Mouse (Mus musculus): ENCODE results near the gene Slc30a5. TPM values are rescaled to one million over a fixed set of nuclear protein-coding genes. Genes with fewer than 3 reads are reported as not detected.

Slc30a5 gene
- polyA plus RNA-seq, 1 experiment from 2014 or later = 18.9 TPM

DNA sequence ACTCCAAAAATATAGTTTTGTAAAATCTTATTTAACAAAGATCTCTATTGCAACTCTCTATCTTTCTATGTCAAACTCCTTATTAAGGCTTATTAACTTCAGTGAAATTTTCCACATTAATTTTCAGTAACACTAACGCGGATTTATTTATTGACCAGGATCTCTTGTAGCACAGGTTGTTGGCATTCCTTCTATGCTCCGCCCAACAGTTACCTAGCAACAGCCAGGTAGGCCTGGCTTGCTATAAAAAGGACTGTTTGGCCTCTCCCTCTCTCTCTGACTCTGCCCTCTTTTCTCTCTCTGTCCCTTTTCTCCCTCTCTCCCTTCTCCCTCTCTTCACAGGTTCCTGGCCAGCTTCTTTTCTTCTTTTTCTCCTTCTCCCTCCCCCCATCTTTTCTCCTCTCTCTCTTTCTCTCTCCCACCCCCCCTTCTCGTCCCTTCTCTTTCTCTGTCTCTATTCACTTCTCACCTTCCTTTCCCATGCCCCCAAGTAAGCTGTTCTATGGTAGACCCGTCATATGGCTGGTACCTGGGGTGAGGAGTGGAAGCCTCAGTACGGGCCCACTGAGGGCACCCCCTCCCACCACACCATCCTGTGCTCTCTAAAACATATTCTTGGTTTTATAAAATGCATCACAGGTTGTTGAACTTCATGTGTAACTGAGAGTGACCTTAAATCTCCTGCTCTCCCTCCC, 45.8 kb downstream of the Slc30a5 start:
- Histone ChIP-seq H3K9ac (replicated peaks) (no peak overlapping the region), H3K4me1 (ENCODE audit: insufficient read depth) (peaks cover 11% of the 10 kb centered on the region; the same call in 1 of the 2 replicates), H3K4me2 (ENCODE audit: low read depth, low read length) (no peak overlapping the region), H3K4me3 (ENCODE audit: low read depth, low read length) (no peak overlapping the region), H3K27ac (ENCODE audit: low read depth) (no peak overlapping the region), H3K36me3 (replicated peaks; ENCODE audit: insufficient read depth, low read length) (peaks cover 24% of the 10 kb centered on the region), H3K27me3 (ENCODE audit: insufficient read depth, low read length) (no peaks in the 10 kb centered on the region), H3K9me3 (ENCODE audit: low read length) (no peaks in the 10 kb centered on the region)
- no peak for DNase-seq
- no peak for TF ChIP-seq EP300 (IDR thresholded peaks at IDR 0.05; ENCODE audit: low read depth)
- no peak for TF ChIP-seq CTCF (IDR thresholded peaks at IDR 0.05; ENCODE audit: low read depth)
- 79% methylated on average over 6 of the region's 6 CpGs for WGBS (ENCODE audit: insufficient replicate concordance)
- no peak for ATAC-seq

DNA sequence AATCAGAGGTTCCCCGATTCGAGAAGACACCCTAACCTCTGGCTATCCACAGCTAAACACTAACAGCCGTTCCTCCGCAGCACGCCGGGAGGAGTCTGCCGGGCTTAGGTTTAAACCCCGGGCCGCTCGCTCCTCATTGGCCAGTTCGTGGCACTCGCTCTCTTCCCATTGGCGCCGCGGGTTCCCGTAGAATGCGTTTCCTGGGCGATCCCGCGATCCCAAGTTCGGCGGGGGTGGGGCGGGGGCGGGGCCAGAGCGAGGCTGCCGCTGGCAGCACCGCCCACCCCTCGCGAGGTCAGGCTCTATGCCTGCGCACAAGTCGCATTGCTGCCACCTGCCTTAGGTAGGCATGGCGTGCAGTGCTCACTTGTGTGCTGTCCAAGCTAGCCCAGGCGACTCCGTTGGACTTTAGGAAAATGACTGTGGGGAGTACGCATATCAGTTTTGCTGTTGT, 46.8 kb downstream of the Slc30a5 start, which contains the start of gene Ccnb1:
Gene Ccnb1, minus strand, starts transcription at position 157 of the 454 bp plus-strand sequence.
- Histone ChIP-seq H3K4me2 (ENCODE audit: low read depth, low read length) (peak within 1 kb of the TSS; percentile 92), H3K27ac (ENCODE audit: low read depth) (peak within 1 kb of the TSS; percentile 75), H3K9ac (replicated peaks) (peak within 1 kb of the TSS; percentile 88), H3K4me3 (ENCODE audit: low read depth, low read length) (peak within 1 kb of the TSS; percentile 98), H3K27me3 (ENCODE audit: insufficient read depth, low read length) (no peaks in the 10 kb centered on the region), H3K9me3 (ENCODE audit: low read length) (no peaks in the 10 kb centered on the region), H3K36me3 (replicated peaks; ENCODE audit: insufficient read depth, low read length) (peaks cover 33% of the 10 kb centered on the region), H3K4me1 (ENCODE audit: insufficient read depth) (peaks cover 11% of the 10 kb centered on the region; the same call in 1 of the 2 replicates)
- ATAC-seq (peak; percentile 99), DNase-seq (peak; percentile 99)
- TF ChIP-seq CTCF (IDR thresholded peaks at IDR 0.05; ENCODE audit: low read depth) (peak; percentile 76), EP300 (IDR thresholded peaks at IDR 0.05; ENCODE audit: low read depth) (peak; percentile 23; the same call in 1 of the 2 replicates)
- WGBS (ENCODE audit: insufficient replicate concordance) = under 1% methylated on average over 35 of the region's 35 CpGs

DNA sequence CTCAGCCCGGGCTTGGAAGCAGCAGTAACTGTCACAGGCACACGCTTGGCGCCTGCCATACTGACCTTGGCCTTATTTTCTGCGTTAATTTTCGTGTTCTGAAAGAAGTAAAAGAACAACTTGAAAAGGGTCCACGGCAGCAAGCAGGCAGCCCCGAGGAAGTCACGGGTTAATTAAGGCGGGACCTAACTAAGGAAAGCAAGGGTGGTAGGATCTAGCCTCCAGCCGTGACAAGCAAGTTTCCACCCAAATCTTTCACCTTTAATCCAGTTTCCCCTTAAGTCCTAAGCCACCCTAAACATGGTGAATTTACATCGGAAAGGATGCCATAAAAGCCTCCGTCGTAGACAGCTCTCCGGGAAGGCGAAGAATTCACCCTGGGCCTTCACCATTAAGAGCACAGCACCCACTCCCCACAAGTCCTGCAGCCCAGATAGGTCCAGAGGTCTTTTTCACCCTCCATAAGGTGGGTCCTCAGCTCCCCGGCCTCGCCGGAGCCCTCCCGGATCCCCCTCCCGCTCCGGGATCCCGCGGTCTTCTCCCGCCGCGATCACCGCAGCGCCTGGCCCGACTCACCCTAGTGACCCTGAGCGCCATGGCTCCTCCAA, 47.3 kb downstream of the Slc30a5 start:
- Histone ChIP-seq H3K9ac (replicated peaks) (peak overlapping the region; percentile 88), H3K4me1 (ENCODE audit: insufficient read depth) (peaks cover 11% of the 10 kb centered on the region; the same call in 1 of the 2 replicates), H3K27ac (ENCODE audit: low read depth) (peak overlapping the region; percentile 75)

GRCm38 (mm10) chr13:100777491-100777890, 55.7 kb downstream of the Slc30a5 start:
- DNase-seq (peak; percentile 34), ATAC-seq (peak; percentile 66)
- Histone ChIP-seq H3K9ac (replicated peaks) (no peak overlapping the region; the same call in 1 of the 2 replicates), H3K27me3 (ENCODE audit: insufficient read depth, low read length) (no peaks in the 10 kb centered on the region), H3K4me2 (ENCODE audit: low read depth, low read length) (0 out of 2 replicates have a peak overlapping the region, but pooled peaks have one; percentile 14), H3K27ac (ENCODE audit: low read depth) (no peak overlapping the region), H3K4me3 (ENCODE audit: low read depth, low read length) (no peak overlapping the region), H3K36me3 (replicated peaks; ENCODE audit: insufficient read depth, low read length) (peaks cover 27% of the 10 kb centered on the region), H3K9me3 (ENCODE audit: low read length) (no peaks in the 10 kb centered on the region), H3K4me1 (ENCODE audit: insufficient read depth) (peaks cover 12% of the 10 kb centered on the region; the same call in 1 of the 2 replicates)
- WGBS (ENCODE audit: insufficient replicate concordance) = 49% methylated on average over 3 of the region's 3 CpGs
- TF ChIP-seq EP300 (IDR thresholded peaks at IDR 0.05; ENCODE audit: low read depth) (peak; percentile 89), CTCF (IDR thresholded peaks at IDR 0.05; ENCODE audit: low read depth) (no peak)

More for the DNA sequence above, 47.3 kb downstream of the Slc30a5 start:
- TF ChIP-seq EP300 (IDR thresholded peaks at IDR 0.05; ENCODE audit: low read depth) (no peak), CTCF (IDR thresholded peaks at IDR 0.05; ENCODE audit: low read depth) (no peak)
- H3K4me3 ChIP-seq (ENCODE audit: low read depth, low read length) = peak overlapping the region; percentile 98
- H3K9me3 ChIP-seq (ENCODE audit: low read length) = no peaks in the 10 kb centered on the region
- peak; percentile 44 for ATAC-seq
- H3K36me3 ChIP-seq (replicated peaks; ENCODE audit: insufficient read depth, low read length) = peaks cover 36% of the 10 kb centered on the region
- DNase-seq = peak; percentile 36
- WGBS (ENCODE audit: insufficient replicate concordance) = under 1% methylated on average over 30 of the region's 30 CpGs
- H3K27me3 ChIP-seq (ENCODE audit: insufficient read depth, low read length) = no peaks in the 10 kb centered on the region
- peak overlapping the region; percentile 92 for H3K4me2 ChIP-seq (ENCODE audit: low read depth, low read length)

- ATAC-seq (no peak), DNase-seq (no peak)
- TF ChIP-seq CTCF (IDR thresholded peaks at IDR 0.05; ENCODE audit: low read depth) (no peak), EP300 (IDR thresholded peaks at IDR 0.05; ENCODE audit: low read depth) (no peak)
- Histone ChIP-seq H3K36me3 (replicated peaks; ENCODE audit: insufficient read depth, low read length) (peaks cover 25% of the 10 kb centered on the region), H3K4me1 (ENCODE audit: insufficient read depth) (peaks cover 12% of the 10 kb centered on the region; the same call in 1 of the 2 replicates), H3K27ac (ENCODE audit: low read depth) (peak overlapping the region; percentile 12; the same call in 1 of the 2 replicates), H3K4me3 (ENCODE audit: low read depth, low read length) (no peak overlapping the region), H3K9ac (replicated peaks) (no peak overlapping the region), H3K27me3 (ENCODE audit: insufficient read depth, low read length) (no peaks in the 10 kb centered on the region), H3K9me3 (ENCODE audit: low read length) (no peaks in the 10 kb centered on the region), H3K4me2 (ENCODE audit: low read depth, low read length) (peak overlapping the region; percentile 77)
- WGBS (ENCODE audit: insufficient replicate concordance) = 59% methylated on average over 6 of the region's 6 CpGs
These were observed 56.5 kb downstream of the Slc30a5 start for GRCm38 (mm10) chr13:100776710-100777109.

- Histone ChIP-seq H3K27me3 (ENCODE audit: insufficient read depth, low read length) (no peaks in the 10 kb centered on the region), H3K4me3 (ENCODE audit: low read depth, low read length) (peak overlapping the region; percentile 75), H3K36me3 (replicated peaks; ENCODE audit: insufficient read depth, low read length) (peaks cover 25% of the 10 kb centered on the region), H3K9ac (replicated peaks) (peak overlapping the region; percentile 76; the same call in 1 of the 2 replicates), H3K4me2 (ENCODE audit: low read depth, low read length) (peak overlapping the region; percentile 77), H3K27ac (ENCODE audit: low read depth) (peak overlapping the region; percentile 12; the same call in 1 of the 2 replicates), H3K9me3 (ENCODE audit: low read length) (no peaks in the 10 kb centered on the region), H3K4me1 (ENCODE audit: insufficient read depth) (peaks cover 12% of the 10 kb centered on the region; the same call in 1 of the 2 replicates)
- 10% methylated on average over 8 of the region's 8 CpGs for WGBS (ENCODE audit: insufficient replicate concordance)
- no peak for DNase-seq
- peak; percentile 5; the same call in 1 of the 2 replicates for ATAC-seq
- no peak for TF ChIP-seq CTCF (IDR thresholded peaks at IDR 0.05; ENCODE audit: low read depth)
- no peak for TF ChIP-seq EP300 (IDR thresholded peaks at IDR 0.05; ENCODE audit: low read depth)
These were observed 57.2 kb downstream of the Slc30a5 start for GRCm38 (mm10) chr13:100776056-100776419.
